Mouse (Mus musculus): ENCODE data around the gene Baz2b. TPM values are rescaled to one million over a fixed set of nuclear protein-coding genes. Genes with fewer than 3 reads are reported as not detected.

Baz2b gene
- polyA plus RNA-seq, 1 experiment from 2014 or later, result 19.7 TPM

DNA sequence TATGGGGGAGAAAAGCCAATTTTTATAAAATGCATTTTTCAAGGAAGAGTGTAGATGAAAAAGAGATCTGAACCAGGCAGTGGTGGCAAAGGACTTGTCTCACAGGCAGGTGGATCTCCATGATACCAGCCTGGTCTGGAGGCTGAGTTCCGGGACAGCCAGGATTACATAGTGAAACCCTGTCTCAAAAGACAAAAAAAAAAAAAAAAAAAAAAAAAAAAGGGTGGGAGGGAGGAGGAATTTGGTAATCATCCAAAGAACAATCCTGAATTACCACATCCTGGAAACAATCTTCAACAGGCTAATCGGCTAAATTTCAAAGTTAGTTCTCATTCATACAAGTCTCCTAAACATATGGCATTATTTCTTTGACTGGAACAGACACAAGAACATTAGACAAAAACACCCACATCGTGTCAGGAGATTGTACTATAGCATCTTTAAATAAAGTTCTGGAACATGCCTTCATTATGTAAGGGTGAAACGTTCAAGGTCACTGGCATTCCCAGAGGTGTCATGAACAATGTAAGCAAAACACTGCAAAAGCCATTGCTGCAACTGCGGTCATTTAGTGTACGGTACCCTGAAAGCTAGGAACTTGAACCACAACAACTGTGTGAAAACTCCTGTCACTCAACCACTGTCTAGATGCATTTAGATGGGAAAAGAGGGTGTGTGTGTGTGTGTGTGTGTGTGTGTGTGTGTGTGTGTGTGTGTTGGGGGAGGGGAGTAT lies 230.0 kb downstream of the Baz2b start:
- Histone ChIP-seq H3K9ac (replicated peaks) (no peak overlapping the region), H3K4me3 (ENCODE audit: low read depth, low read length) (no peak overlapping the region), H3K4me1 (ENCODE audit: insufficient read depth) (peaks cover 2% of the 10 kb centered on the region; the same call in 1 of the 2 replicates), H3K27me3 (ENCODE audit: insufficient read depth, low read length) (no peaks in the 10 kb centered on the region), H3K4me2 (ENCODE audit: low read depth, low read length) (no peak overlapping the region), H3K27ac (ENCODE audit: low read depth) (peak overlapping the region; percentile 58; the same call in 1 of the 2 replicates), H3K36me3 (replicated peaks; ENCODE audit: insufficient read depth, low read length) (peaks cover 22% of the 10 kb centered on the region), H3K9me3 (ENCODE audit: low read length) (no peaks in the 10 kb centered on the region)
- WGBS (ENCODE audit: insufficient replicate concordance), result 61% methylated on average over 6 of the region's 6 CpGs
- no peak for DNase-seq
- peak; percentile 86 for ATAC-seq
- TF ChIP-seq EP300 (IDR thresholded peaks at IDR 0.05; ENCODE audit: low read depth) (peak; percentile 22; the same call in 1 of the 2 replicates), CTCF (IDR thresholded peaks at IDR 0.05; ENCODE audit: low read depth) (no peak)

DNA sequence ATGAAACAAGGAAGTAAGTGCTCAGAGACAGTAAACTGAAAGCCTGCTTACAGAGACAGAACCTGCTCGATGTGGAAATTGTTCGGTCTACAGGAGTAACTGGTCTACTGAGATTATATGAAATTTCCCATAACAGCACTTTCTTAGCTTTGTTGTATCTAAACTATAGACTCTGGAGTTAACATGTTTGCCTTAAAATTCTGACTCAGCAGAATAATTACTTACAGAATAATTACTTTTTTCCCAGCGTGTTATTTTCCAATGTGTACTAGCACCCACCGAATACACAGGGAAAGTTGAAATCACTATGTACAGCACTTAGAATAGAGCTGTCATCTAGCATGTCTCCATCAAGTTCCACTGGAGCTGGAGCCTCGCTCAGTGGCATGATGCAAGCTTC lies 233.0 kb downstream of the Baz2b start:
- WGBS (ENCODE audit: insufficient replicate concordance), result 79% methylated on average over 5 of the region's 5 CpGs
- H3K9me3 ChIP-seq (ENCODE audit: low read length), result no peaks in the 10 kb centered on the region
- no peak overlapping the region for H3K27ac ChIP-seq (ENCODE audit: low read depth)
- H3K36me3 ChIP-seq (replicated peaks; ENCODE audit: insufficient read depth, low read length), result peaks cover 22% of the 10 kb centered on the region
- H3K4me2 ChIP-seq (ENCODE audit: low read depth, low read length), result no peak overlapping the region
- H3K4me3 ChIP-seq (ENCODE audit: low read depth, low read length), result no peak overlapping the region
- H3K4me1 ChIP-seq (ENCODE audit: insufficient read depth), result peaks cover 2% of the 10 kb centered on the region; the same call in 1 of the 2 replicates
- no peaks in the 10 kb centered on the region for H3K27me3 ChIP-seq (ENCODE audit: insufficient read depth, low read length)
- ATAC-seq (no peak), DNase-seq (no peak)
- TF ChIP-seq CTCF (IDR thresholded peaks at IDR 0.05; ENCODE audit: low read depth), result no peak
- no peak for TF ChIP-seq EP300 (IDR thresholded peaks at IDR 0.05; ENCODE audit: low read depth)
- no peak overlapping the region for H3K9ac ChIP-seq (replicated peaks)

DNA sequence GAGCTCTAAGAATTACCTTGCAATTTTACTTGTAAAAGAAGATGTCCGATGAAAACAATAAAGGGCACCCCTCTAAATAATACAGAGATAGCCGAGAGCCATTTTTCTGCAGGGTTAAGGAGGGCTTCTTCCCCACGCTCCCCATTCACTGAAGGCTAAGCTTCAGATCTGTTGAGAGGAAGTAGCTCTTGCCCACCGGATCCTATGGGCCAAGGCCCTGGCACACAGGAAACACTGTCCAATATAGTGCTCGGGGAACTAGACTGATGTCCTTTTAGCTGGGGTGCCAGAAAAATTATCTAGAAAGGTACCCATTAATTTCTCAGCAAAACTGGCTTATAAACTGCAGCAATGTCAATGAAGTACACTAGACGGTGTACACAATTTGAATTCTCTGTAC lies 233.9 kb downstream of the Baz2b start:
- H3K9me3 ChIP-seq (ENCODE audit: low read length), result no peaks in the 10 kb centered on the region
- no peaks in the 10 kb centered on the region for H3K27me3 ChIP-seq (ENCODE audit: insufficient read depth, low read length)
- no peak overlapping the region for H3K9ac ChIP-seq (replicated peaks)
- no peak overlapping the region for H3K27ac ChIP-seq (ENCODE audit: low read depth)
- H3K4me3 ChIP-seq (ENCODE audit: low read depth, low read length), result no peak overlapping the region
- no peak for DNase-seq
- TF ChIP-seq EP300 (IDR thresholded peaks at IDR 0.05; ENCODE audit: low read depth), result no peak
- no peak for TF ChIP-seq CTCF (IDR thresholded peaks at IDR 0.05; ENCODE audit: low read depth)
- H3K4me1 ChIP-seq (ENCODE audit: insufficient read depth), result peaks cover 2% of the 10 kb centered on the region; the same call in 1 of the 2 replicates
- no peak overlapping the region for H3K4me2 ChIP-seq (ENCODE audit: low read depth, low read length)
- H3K36me3 ChIP-seq (replicated peaks; ENCODE audit: insufficient read depth, low read length), result peaks cover 23% of the 10 kb centered on the region
- ATAC-seq, result no peak
- WGBS (ENCODE audit: insufficient replicate concordance), result 75% methylated on average over 6 of the region's 6 CpGs

DNA sequence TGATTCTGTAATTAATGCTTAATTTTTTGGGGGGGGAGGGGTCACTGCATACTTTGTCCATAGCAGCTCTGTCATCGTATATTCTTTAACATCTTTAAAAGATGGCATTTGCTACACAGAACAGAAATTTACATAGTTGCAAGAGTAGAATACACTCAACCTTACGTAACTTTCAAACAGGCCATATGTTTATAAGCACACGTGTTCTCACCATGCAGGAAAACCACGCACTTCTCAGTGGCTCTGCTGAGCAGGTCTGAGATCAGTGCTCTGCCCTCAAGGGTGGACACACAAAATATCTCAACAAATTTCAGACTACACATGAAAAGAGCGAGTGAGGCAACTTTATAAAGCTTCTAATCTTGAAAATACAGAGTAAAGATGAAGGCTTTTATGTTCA lies 235.7 kb downstream of the Baz2b start:
- H3K9me3 ChIP-seq (ENCODE audit: low read length), result no peaks in the 10 kb centered on the region
- WGBS (ENCODE audit: insufficient replicate concordance), result 62% methylated on average over 5 of the region's 5 CpGs
- H3K27me3 ChIP-seq (ENCODE audit: insufficient read depth, low read length), result no peaks in the 10 kb centered on the region
- peaks cover 32% of the 10 kb centered on the region for H3K36me3 ChIP-seq (replicated peaks; ENCODE audit: insufficient read depth, low read length)
- ATAC-seq (no peak), DNase-seq (no peak)
- H3K4me2 ChIP-seq (ENCODE audit: low read depth, low read length), result no peak overlapping the region
- H3K27ac ChIP-seq (ENCODE audit: low read depth), result no peak overlapping the region
- no peak overlapping the region for H3K4me3 ChIP-seq (ENCODE audit: low read depth, low read length)
- H3K4me1 ChIP-seq (ENCODE audit: insufficient read depth), result peaks cover 2% of the 10 kb centered on the region; the same call in 1 of the 2 replicates
- H3K9ac ChIP-seq (replicated peaks), result no peak overlapping the region
- TF ChIP-seq EP300 (IDR thresholded peaks at IDR 0.05; ENCODE audit: low read depth) (no peak), CTCF (IDR thresholded peaks at IDR 0.05; ENCODE audit: low read depth) (no peak)

DNA sequence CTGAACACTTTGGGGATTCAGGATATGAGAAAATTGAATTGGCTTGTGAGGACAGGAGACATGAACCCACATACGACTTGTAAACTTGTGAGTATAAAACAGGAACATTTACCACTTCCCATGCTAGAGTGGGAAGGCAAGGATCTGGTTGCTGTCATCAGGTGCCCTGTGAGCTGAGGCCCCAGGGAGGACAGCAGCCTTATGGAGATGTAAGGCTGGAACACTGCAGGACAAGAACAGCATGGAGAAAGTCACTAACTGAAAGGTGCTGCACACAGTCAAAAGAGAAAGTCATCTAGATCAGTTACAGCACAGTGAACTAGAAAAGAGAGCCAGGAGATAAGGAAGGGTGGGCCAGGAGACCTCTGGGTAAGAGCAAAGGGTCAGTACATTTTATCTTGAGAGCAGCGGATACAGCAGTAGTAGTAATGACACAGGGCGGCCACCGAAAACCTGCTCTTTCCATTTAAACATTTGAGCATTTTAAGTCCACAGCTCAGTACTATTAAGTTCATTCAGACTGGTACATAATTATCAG lies 236.5 kb downstream of the Baz2b start:
- peaks cover 38% of the 10 kb centered on the region for H3K36me3 ChIP-seq (replicated peaks; ENCODE audit: insufficient read depth, low read length)
- no peak overlapping the region for H3K4me2 ChIP-seq (ENCODE audit: low read depth, low read length)
- H3K4me1 ChIP-seq (ENCODE audit: insufficient read depth), result peaks cover 2% of the 10 kb centered on the region; the same call in 1 of the 2 replicates
- H3K9ac ChIP-seq (replicated peaks), result no peak overlapping the region
- H3K9me3 ChIP-seq (ENCODE audit: low read length), result no peaks in the 10 kb centered on the region
- ATAC-seq (no peak), DNase-seq (no peak)
- TF ChIP-seq EP300 (IDR thresholded peaks at IDR 0.05; ENCODE audit: low read depth) (no peak), CTCF (IDR thresholded peaks at IDR 0.05; ENCODE audit: low read depth) (no peak)
- no peak overlapping the region for H3K4me3 ChIP-seq (ENCODE audit: low read depth, low read length)
- 55% methylated on average over 4 of the region's 4 CpGs for WGBS (ENCODE audit: insufficient replicate concordance)
- H3K27ac ChIP-seq (ENCODE audit: low read depth), result no peak overlapping the region
- H3K27me3 ChIP-seq (ENCODE audit: insufficient read depth, low read length), result no peaks in the 10 kb centered on the region

DNA sequence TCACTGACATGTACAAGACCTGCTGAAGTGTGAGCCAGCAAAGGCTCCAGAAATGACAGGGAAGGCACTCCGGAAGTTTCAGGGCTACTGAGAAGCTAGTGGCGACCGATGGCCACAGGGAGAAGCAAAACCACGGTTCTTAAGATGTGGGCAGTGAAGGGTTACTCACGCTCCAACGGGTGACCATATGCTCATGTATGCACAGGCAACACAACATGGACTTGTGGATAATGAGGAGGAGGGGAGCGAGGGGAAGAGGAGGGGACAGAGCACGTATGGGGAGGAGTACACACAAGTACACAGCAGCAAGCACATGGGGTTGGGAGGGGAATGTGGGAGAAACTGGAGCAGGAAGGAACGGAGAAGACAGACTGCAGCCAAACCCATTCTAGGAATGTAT lies 239.1 kb downstream of the Baz2b start:
- no peaks in the 10 kb centered on the region for H3K9me3 ChIP-seq (ENCODE audit: low read length)
- ATAC-seq, result no peak
- WGBS (ENCODE audit: insufficient replicate concordance), result 79% methylated on average over 9 of the region's 9 CpGs

More for the DNA sequence above, 239.1 kb downstream of the Baz2b start:
- no peak overlapping the region for H3K27ac ChIP-seq (ENCODE audit: low read depth)
- H3K36me3 ChIP-seq (replicated peaks; ENCODE audit: insufficient read depth, low read length), result peaks cover 26% of the 10 kb centered on the region
- TF ChIP-seq EP300 (IDR thresholded peaks at IDR 0.05; ENCODE audit: low read depth), result no peak
- no peak for TF ChIP-seq CTCF (IDR thresholded peaks at IDR 0.05; ENCODE audit: low read depth)
- H3K4me1 ChIP-seq (ENCODE audit: insufficient read depth), result no peaks in the 10 kb centered on the region
- no peak overlapping the region for H3K9ac ChIP-seq (replicated peaks)
- no peak for DNase-seq
- H3K27me3 ChIP-seq (ENCODE audit: insufficient read depth, low read length), result no peaks in the 10 kb centered on the region
- no peak overlapping the region for H3K4me3 ChIP-seq (ENCODE audit: low read depth, low read length)
- H3K4me2 ChIP-seq (ENCODE audit: low read depth, low read length), result no peak overlapping the region

Data from liver, postnatal 0 days (tissue).